Mouse (Mus musculus) midbrain, embryonic 15.5 days (tissue): ENCODE measurements around the gene Dyrk2. TPM values are rescaled to one million over a fixed set of nuclear protein-coding genes. Genes with fewer than 3 reads are reported as not detected.

Experiments
- ATAC-seq: fragments of 200-750 bp; cut with Nextera tagmentation; replicated peaks from 2 replicates; pipeline ENCODE4 v1.8.0; 2017; ENCODE audit warnings: moderate TSS enrichment
- H3K27ac ChIP-seq: fragments of 300-500 bp; sonication (generic); 2 replicates; pipeline ENCODE4 v1.5.1; 2015; ENCODE audit warnings: mild to moderate bottlenecking, inconsistent platforms
- H3K27me3 ChIP-seq: fragments of 300-500 bp; sonication (generic); replicated peaks from 2 replicates; pipeline ENCODE4 v1.6.1; 2015; ENCODE audit warnings: inconsistent platforms
- H3K36me3 ChIP-seq: fragments of 300-500 bp; sonication (generic); replicated peaks from 2 replicates; pipeline ENCODE4 v1.6.1; 2015; ENCODE audit warnings: inconsistent platforms
- H3K4me1 ChIP-seq: fragments of 300-500 bp; sonication (generic); 2 replicates; pipeline ENCODE4 v1.6.1; 2015; ENCODE audit warnings: inconsistent platforms
- H3K4me2 ChIP-seq: fragments of 300-500 bp; sonication (generic); 2 replicates; pipeline ENCODE4 v1.6.1; 2015; ENCODE audit warnings: inconsistent platforms, mild to moderate bottlenecking, moderate library complexity
- H3K4me3 ChIP-seq: fragments of 300-500 bp; sonication (generic); 2 replicates; pipeline ENCODE4 v1.5.1; 2015; ENCODE audit warnings: mild to moderate bottlenecking, inconsistent platforms
- H3K9ac ChIP-seq: fragments of 300-500 bp; sonication (generic); 2 replicates; pipeline ENCODE4 v1.6.1; 2015; ENCODE audit warnings: mild to moderate bottlenecking, inconsistent platforms
- H3K9me3 ChIP-seq: fragments of 300-500 bp; sonication (generic); 2 replicates; pipeline ENCODE4 v1.6.1; 2016; ENCODE audit warnings: inconsistent platforms
- WGBS: fragments of 180-500 bp; shearing (Covaris S2); methylation state at CpG from one replicate; pipeline ENCODE4 v1.1.7; 2015; ENCODE audit warnings: mixed read lengths; 5-methylcytosine and 5-hydroxymethylcytosine counted together
- polyA plus RNA-seq: library from polyadenylated mRNA; unstranded; fragments of >200 nt; fragmentation: Nextera tagmentation; extraction: Ambion mirVana; gene quantifications from 2 replicates; pipeline ENCODE4 v1.2.1, GENCODE M21; 2015

Gene Dyrk2
- 12.0 and 12.2 TPM in 2 replicates for polyA plus RNA-seq

GRCm38 (mm10) chr10:118870201-118870980 lies at the start of gene Dyrk2:
Gene Dyrk2, minus strand, starts transcription at chr10:118870209.
- peak within 1 kb of the TSS; percentile 77 for H3K9ac ChIP-seq
- H3K4me2 ChIP-seq, result peak within 1 kb of the TSS; percentile 83
- no peaks in the 10 kb centered on the region for H3K27me3 ChIP-seq
- peaks cover 29% of the 10 kb centered on the region for H3K4me1 ChIP-seq
- peak; percentile 9; the same call in 1 of the 2 replicates for ATAC-seq
- WGBS, result 3% methylated on average over 16 of the region's 16 CpGs
- H3K9me3 ChIP-seq, result no peaks in the 10 kb centered on the region
- H3K4me3 ChIP-seq, result peak within 1 kb of the TSS; percentile 92
- peak within 1 kb of the TSS; percentile 94 for H3K27ac ChIP-seq
- H3K36me3 ChIP-seq, result no peaks in the 10 kb centered on the region

- H3K36me3 ChIP-seq, result no peaks in the 10 kb centered on the region
- H3K4me3 ChIP-seq, result no peak overlapping the region
- no peaks in the 10 kb centered on the region for H3K9me3 ChIP-seq
- no peak for ATAC-seq
- H3K27me3 ChIP-seq, result no peaks in the 10 kb centered on the region
- 76% methylated on average over 10 of the region's 10 CpGs for WGBS
- no peak overlapping the region for H3K27ac ChIP-seq
- H3K4me1 ChIP-seq, result no peaks in the 10 kb centered on the region
- H3K4me2 ChIP-seq, result no peak overlapping the region
- H3K9ac ChIP-seq, result no peak overlapping the region
Measured at GRCm38 (mm10) chr10:118902625-118903024, 32.6 kb upstream of the Dyrk2 start.

- H3K9me3 ChIP-seq, result no peaks in the 10 kb centered on the region
- H3K4me3 ChIP-seq, result no peak overlapping the region
- no peaks in the 10 kb centered on the region for H3K27me3 ChIP-seq
- WGBS, result 88% methylated on average over 3 of the region's 3 CpGs
- H3K36me3 ChIP-seq, result no peaks in the 10 kb centered on the region
- no peak overlapping the region for H3K4me2 ChIP-seq
- no peak overlapping the region for H3K27ac ChIP-seq
- ATAC-seq, result no peak
- H3K9ac ChIP-seq, result no peak overlapping the region
- H3K4me1 ChIP-seq, result no peaks in the 10 kb centered on the region
Measured at GRCm38 (mm10) chr10:118893645-118894044, 23.6 kb upstream of the Dyrk2 start.

GRCm38 (mm10) chr10:118884126-118884525 lies 14.1 kb upstream of the Dyrk2 start:
- Histone ChIP-seq H3K4me3 (no peak overlapping the region), H3K4me1 (no peaks in the 10 kb centered on the region), H3K27me3 (no peaks in the 10 kb centered on the region), H3K9me3 (no peaks in the 10 kb centered on the region), H3K9ac (no peak overlapping the region), H3K36me3 (no peaks in the 10 kb centered on the region), H3K4me2 (no peak overlapping the region), H3K27ac (no peak overlapping the region)
- ATAC-seq, result no peak
- WGBS, result 87% methylated on average over 2 of the region's 2 CpGs

- H3K9ac ChIP-seq, result no peak overlapping the region
- WGBS, result 88% methylated on average over 11 of the region's 11 CpGs
- H3K27me3 ChIP-seq, result no peaks in the 10 kb centered on the region
- H3K36me3 ChIP-seq, result no peaks in the 10 kb centered on the region
- no peak for ATAC-seq
- H3K4me3 ChIP-seq, result no peak overlapping the region
- no peak overlapping the region for H3K27ac ChIP-seq
- no peaks in the 10 kb centered on the region for H3K4me1 ChIP-seq
- no peak overlapping the region for H3K4me2 ChIP-seq
- no peaks in the 10 kb centered on the region for H3K9me3 ChIP-seq
Measured at GRCm38 (mm10) chr10:118883317-118883716, 13.3 kb upstream of the Dyrk2 start.

- no peaks in the 10 kb centered on the region for H3K9me3 ChIP-seq
- no peak for ATAC-seq
Measured at GRCm38 (mm10) chr10:118882258-118882885, 12.4 kb upstream of the Dyrk2 start.

GRCm38 (mm10) chr10:118880776-118881175 lies 10.8 kb upstream of the Dyrk2 start:
- Histone ChIP-seq H3K27me3 (no peaks in the 10 kb centered on the region), H3K4me1 (no peaks in the 10 kb centered on the region), H3K36me3 (no peaks in the 10 kb centered on the region), H3K27ac (no peak overlapping the region), H3K4me2 (no peak overlapping the region), H3K4me3 (no peak overlapping the region), H3K9me3 (no peaks in the 10 kb centered on the region), H3K9ac (no peak overlapping the region)
- WGBS, result 70% methylated on average over 2 of the region's 2 CpGs
- ATAC-seq, result no peak

More at GRCm38 (mm10) chr10:118882258-118882885, 12.4 kb upstream of the Dyrk2 start:
- no peak overlapping the region for H3K27ac ChIP-seq
- WGBS, result 89% methylated on average over 12 of the region's 12 CpGs
- H3K4me3 ChIP-seq, result no peak overlapping the region
- no peak overlapping the region for H3K4me2 ChIP-seq
- H3K9ac ChIP-seq, result no peak overlapping the region
- no peaks in the 10 kb centered on the region for H3K4me1 ChIP-seq
- no peaks in the 10 kb centered on the region for H3K36me3 ChIP-seq
- H3K27me3 ChIP-seq, result no peaks in the 10 kb centered on the region

GRCm38 (mm10) chr10:118872196-118872595 lies 2.2 kb upstream of the Dyrk2 start:
- Histone ChIP-seq H3K27ac (no peak overlapping the region), H3K4me3 (no peak overlapping the region), H3K4me2 (no peak overlapping the region), H3K4me1 (peaks cover 13% of the 10 kb centered on the region), H3K36me3 (no peaks in the 10 kb centered on the region), H3K9ac (no peak overlapping the region), H3K9me3 (no peaks in the 10 kb centered on the region), H3K27me3 (no peaks in the 10 kb centered on the region)
- ATAC-seq, result no peak
- WGBS, result 99% methylated on average over 2 of the region's 2 CpGs

GRCm38 (mm10) chr10:118869591-118870001 lies 413 bp downstream of the Dyrk2 start:
- peak overlapping the region; percentile 92 for H3K4me3 ChIP-seq
- peak; percentile 66 for ATAC-seq
- peak overlapping the region; percentile 94 for H3K27ac ChIP-seq
- H3K4me1 ChIP-seq, result peaks cover 35% of the 10 kb centered on the region
- no peaks in the 10 kb centered on the region for H3K9me3 ChIP-seq
- H3K4me2 ChIP-seq, result peak overlapping the region; percentile 83
- H3K9ac ChIP-seq, result peak overlapping the region; percentile 77
- WGBS, result 0% methylated on average over 16 of the region's 16 CpGs
- no peaks in the 10 kb centered on the region for H3K27me3 ChIP-seq
- no peaks in the 10 kb centered on the region for H3K36me3 ChIP-seq

- Histone ChIP-seq H3K27ac (peak overlapping the region; percentile 94), H3K27me3 (no peaks in the 10 kb centered on the region), H3K4me3 (peak overlapping the region; percentile 92), H3K4me1 (peaks cover 42% of the 10 kb centered on the region), H3K9ac (peak overlapping the region; percentile 90), H3K4me2 (peak overlapping the region; percentile 83), H3K36me3 (no peaks in the 10 kb centered on the region; the same call in 1 of the 2 replicates), H3K9me3 (no peaks in the 10 kb centered on the region)
- peak; percentile 89 for ATAC-seq
- WGBS, result under 1% methylated on average over 100 of the region's 130 CpGs
Measured at GRCm38 (mm10) chr10:118868601-118869590, 1.1 kb downstream of the Dyrk2 start.

- Histone ChIP-seq H3K4me3 (peak overlapping the region; percentile 92), H3K9me3 (no peaks in the 10 kb centered on the region), H3K4me2 (peak overlapping the region; percentile 83), H3K4me1 (peaks cover 42% of the 10 kb centered on the region), H3K9ac (peak overlapping the region; percentile 90), H3K27ac (peak overlapping the region; percentile 94), H3K36me3 (no peaks in the 10 kb centered on the region; the same call in 1 of the 2 replicates), H3K27me3 (no peaks in the 10 kb centered on the region)
- peak; percentile 32 for ATAC-seq
- WGBS, result 0% methylated on average over 33 of the region's 62 CpGs
Measured at GRCm38 (mm10) chr10:118867896-118868600, 2.0 kb downstream of the Dyrk2 start.
